Mouse (Mus musculus) cortical plate, adult 2 months (tissue): ENCODE results near the gene Khdrbs2.

Experiments
- CTCF ChIP-seq: fragments of 200-500 bp; IDR thresholded peaks from 2 replicates; pipeline ENCODE4 v1.5.1; 2011; ENCODE audit warnings: mild to moderate bottlenecking, control low read depth, low read length; ENCODE audit not compliant: insufficient read depth; ENCODE audit errors: extremely low read depth
- POLR2A ChIP-seq: fragments of 200-500 bp; IDR thresholded peaks from 2 replicates; pipeline ENCODE4 v1.6.1; 2011; ENCODE audit warnings: mild to moderate bottlenecking, low read length, control low read depth; ENCODE audit not compliant: insufficient read depth; ENCODE audit errors: extremely low read depth

DNA sequence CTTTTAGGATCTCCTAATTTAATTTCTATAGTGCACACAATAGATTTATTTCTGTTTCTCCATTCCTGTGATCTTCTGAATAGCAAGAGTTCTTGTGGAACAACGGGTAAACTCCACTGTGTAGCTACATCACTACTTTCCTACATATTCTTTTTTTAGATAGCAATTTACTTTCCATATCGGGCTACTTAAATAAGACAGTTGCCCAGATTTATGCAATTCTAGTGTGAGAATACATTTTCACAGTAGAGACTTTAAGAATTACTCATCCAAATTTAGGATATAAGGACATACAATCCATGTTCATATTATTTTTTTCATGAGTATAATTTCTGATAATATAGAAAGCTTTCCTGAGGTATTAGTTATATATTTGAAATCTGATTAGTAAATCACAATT is 175.0 kb downstream of the Khdrbs2 start:
- TF ChIP-seq CTCF (no peak), POLR2A (no peak)
